Mouse (Mus musculus): ENCODE data around the gene Hdgfl2. TPM values are rescaled to one million over a fixed set of nuclear protein-coding genes. Genes with fewer than 3 reads are reported as not detected.

Gene Hdgfl2
- polyA plus RNA-seq (2014; fragmentation: Nextera tagmentation; extraction: Ambion mirVana), result 96.8 and 102 TPM in 2 replicates

- Histone ChIP-seq H3K36me3 (ENCODE audit: control insufficient read depth, insufficient read depth, low read length) (peaks cover 8% of the 10 kb centered on the region; the same call in 1 of the 2 replicates), H3K4me1 (ENCODE audit: control insufficient read depth, insufficient read depth, low read length) (peaks cover 25% of the 10 kb centered on the region), H3K4me3 (ENCODE audit: low read depth, low read length) (peak within 1 kb of the TSS; percentile 75), H3K4me2 (ENCODE audit: low read depth, low read length) (peak within 1 kb of the TSS; percentile 96), H3K27ac (ENCODE audit: low read depth, low read length) (peak within 1 kb of the TSS; percentile 41; the same call in 1 of the 2 replicates), H3K9ac (replicated peaks; ENCODE audit: low read depth, low read length) (peak within 1 kb of the TSS; percentile 74), H3K9me3 (ENCODE audit: control insufficient read depth, low read length) (no peaks in the 10 kb centered on the region), H3K27me3 (ENCODE audit: control insufficient read depth, insufficient read depth, low read length) (no peaks in the 10 kb centered on the region)
- ATAC-seq (ENCODE audit: low read depth), result peak; percentile 92
- under 1% methylated on average over 60 of the region's 61 CpGs for WGBS
Measured at GRCm38 (mm10) chr17:56078880-56079795, at the start of gene Hdgfl2. Gene Hdgfl2 (plus strand): TSS chr17:56079634.

GRCm38 (mm10) chr17:56030238-56030870 is 49.1 kb upstream of the Hdgfl2 start:
- Histone ChIP-seq H3K4me1 (ENCODE audit: control insufficient read depth, insufficient read depth, low read length) (peaks cover 5% of the 10 kb centered on the region), H3K36me3 (ENCODE audit: control insufficient read depth, insufficient read depth, low read length) (peaks cover 10% of the 10 kb centered on the region; the same call in 1 of the 2 replicates), H3K4me3 (ENCODE audit: low read depth, low read length) (no peak overlapping the region), H3K4me2 (ENCODE audit: low read depth, low read length) (no peak overlapping the region), H3K27ac (ENCODE audit: low read depth, low read length) (no peak overlapping the region), H3K9ac (replicated peaks; ENCODE audit: low read depth, low read length) (no peak overlapping the region), H3K27me3 (ENCODE audit: control insufficient read depth, insufficient read depth, low read length) (no peaks in the 10 kb centered on the region), H3K9me3 (ENCODE audit: control insufficient read depth, low read length) (no peaks in the 10 kb centered on the region)
- no peak for ATAC-seq (ENCODE audit: low read depth)
- WGBS, result 92% methylated on average over 9 of the region's 9 CpGs

- no peak overlapping the region for H3K9ac ChIP-seq (replicated peaks; ENCODE audit: low read depth, low read length)
- H3K36me3 ChIP-seq (ENCODE audit: control insufficient read depth, insufficient read depth, low read length), result peaks cover 10% of the 10 kb centered on the region; the same call in 1 of the 2 replicates
- no peak overlapping the region for H3K4me3 ChIP-seq (ENCODE audit: low read depth, low read length)
- ATAC-seq (ENCODE audit: low read depth), result no peak
- WGBS, result 66% methylated on average over 5 of the region's 5 CpGs
- H3K4me1 ChIP-seq (ENCODE audit: control insufficient read depth, insufficient read depth, low read length), result peaks cover 9% of the 10 kb centered on the region
- H3K9me3 ChIP-seq (ENCODE audit: control insufficient read depth, low read length), result no peaks in the 10 kb centered on the region
- no peak overlapping the region for H3K4me2 ChIP-seq (ENCODE audit: low read depth, low read length)
- H3K27me3 ChIP-seq (ENCODE audit: control insufficient read depth, insufficient read depth, low read length), result no peaks in the 10 kb centered on the region
- H3K27ac ChIP-seq (ENCODE audit: low read depth, low read length), result no peak overlapping the region
Measured at GRCm38 (mm10) chr17:56030919-56031318, 48.5 kb upstream of the Hdgfl2 start.

- no peak overlapping the region for H3K9ac ChIP-seq (replicated peaks; ENCODE audit: low read depth, low read length)
- H3K4me3 ChIP-seq (ENCODE audit: low read depth, low read length), result no peak overlapping the region
- H3K4me2 ChIP-seq (ENCODE audit: low read depth, low read length), result no peak overlapping the region
- peaks cover 9% of the 10 kb centered on the region for H3K4me1 ChIP-seq (ENCODE audit: control insufficient read depth, insufficient read depth, low read length)
- H3K9me3 ChIP-seq (ENCODE audit: control insufficient read depth, low read length), result no peaks in the 10 kb centered on the region
- peaks cover 10% of the 10 kb centered on the region; the same call in 1 of the 2 replicates for H3K36me3 ChIP-seq (ENCODE audit: control insufficient read depth, insufficient read depth, low read length)
- H3K27me3 ChIP-seq (ENCODE audit: control insufficient read depth, insufficient read depth, low read length), result no peaks in the 10 kb centered on the region
- WGBS, result 94% methylated on average over 7 of the region's 7 CpGs
- no peak for ATAC-seq (ENCODE audit: low read depth)
- H3K27ac ChIP-seq (ENCODE audit: low read depth, low read length), result no peak overlapping the region
Measured at GRCm38 (mm10) chr17:56031431-56031830, 48.0 kb upstream of the Hdgfl2 start.

DNA sequence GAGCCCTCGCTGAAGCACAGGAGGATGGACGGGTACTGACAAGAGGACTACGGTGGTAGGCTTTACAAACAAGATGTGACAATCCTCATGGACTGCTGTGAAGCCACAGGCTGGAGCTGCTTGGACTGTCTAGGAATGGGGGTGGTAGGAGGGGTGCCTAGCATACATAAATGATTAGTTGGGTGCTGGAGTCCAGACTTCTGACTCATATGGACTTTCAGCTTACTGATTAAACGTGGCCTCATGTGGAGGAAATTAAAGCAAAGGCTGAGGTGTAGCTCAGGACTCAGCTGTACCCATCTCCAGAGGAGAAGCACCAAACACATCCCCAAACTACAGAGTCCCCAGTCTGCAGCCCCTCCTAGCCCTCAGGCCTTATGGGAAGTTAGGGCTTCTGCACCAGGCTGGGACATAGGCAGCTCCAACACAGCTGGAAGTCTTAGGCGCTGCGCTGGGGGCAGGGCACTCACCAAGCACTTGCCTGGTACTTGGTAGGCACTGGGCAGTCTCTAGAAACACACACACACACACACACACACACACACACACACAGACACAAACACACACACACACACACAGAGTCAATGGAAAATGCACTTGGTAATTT is 47.2 kb upstream of the Hdgfl2 start:
- 77% methylated on average over 6 of the region's 6 CpGs for WGBS
- H3K27me3 ChIP-seq (ENCODE audit: control insufficient read depth, insufficient read depth, low read length), result no peaks in the 10 kb centered on the region
- no peak overlapping the region for H3K4me2 ChIP-seq (ENCODE audit: low read depth, low read length)
- peaks cover 10% of the 10 kb centered on the region; the same call in 1 of the 2 replicates for H3K36me3 ChIP-seq (ENCODE audit: control insufficient read depth, insufficient read depth, low read length)
- no peak overlapping the region for H3K4me3 ChIP-seq (ENCODE audit: low read depth, low read length)
- H3K9me3 ChIP-seq (ENCODE audit: control insufficient read depth, low read length), result no peaks in the 10 kb centered on the region
- H3K9ac ChIP-seq (replicated peaks; ENCODE audit: low read depth, low read length), result no peak overlapping the region
- H3K4me1 ChIP-seq (ENCODE audit: control insufficient read depth, insufficient read depth, low read length), result peaks cover 9% of the 10 kb centered on the region
- ATAC-seq (ENCODE audit: low read depth), result no peak
- H3K27ac ChIP-seq (ENCODE audit: low read depth, low read length), result no peak overlapping the region; the same call in 1 of the 2 replicates

GRCm38 (mm10) chr17:56032831-56033230 is 46.6 kb upstream of the Hdgfl2 start:
- peaks cover 9% of the 10 kb centered on the region for H3K4me1 ChIP-seq (ENCODE audit: control insufficient read depth, insufficient read depth, low read length)
- no peaks in the 10 kb centered on the region for H3K9me3 ChIP-seq (ENCODE audit: control insufficient read depth, low read length)
- H3K27me3 ChIP-seq (ENCODE audit: control insufficient read depth, insufficient read depth, low read length), result no peaks in the 10 kb centered on the region
- no peak overlapping the region for H3K9ac ChIP-seq (replicated peaks; ENCODE audit: low read depth, low read length)
- no peak overlapping the region for H3K4me2 ChIP-seq (ENCODE audit: low read depth, low read length)
- H3K4me3 ChIP-seq (ENCODE audit: low read depth, low read length), result no peak overlapping the region
- peaks cover 10% of the 10 kb centered on the region; the same call in 1 of the 2 replicates for H3K36me3 ChIP-seq (ENCODE audit: control insufficient read depth, insufficient read depth, low read length)
- ATAC-seq (ENCODE audit: low read depth), result no peak
- no peak overlapping the region for H3K27ac ChIP-seq (ENCODE audit: low read depth, low read length)
- 86% methylated on average over 7 of the region's 7 CpGs for WGBS

- Histone ChIP-seq H3K27ac (ENCODE audit: low read depth, low read length) (no peak overlapping the region), H3K9ac (replicated peaks; ENCODE audit: low read depth, low read length) (no peak overlapping the region), H3K4me1 (ENCODE audit: control insufficient read depth, insufficient read depth, low read length) (peaks cover 9% of the 10 kb centered on the region), H3K36me3 (ENCODE audit: control insufficient read depth, insufficient read depth, low read length) (peaks cover 10% of the 10 kb centered on the region; the same call in 1 of the 2 replicates), H3K4me3 (ENCODE audit: low read depth, low read length) (no peak overlapping the region), H3K4me2 (ENCODE audit: low read depth, low read length) (no peak overlapping the region), H3K27me3 (ENCODE audit: control insufficient read depth, insufficient read depth, low read length) (no peaks in the 10 kb centered on the region), H3K9me3 (ENCODE audit: control insufficient read depth, low read length) (no peaks in the 10 kb centered on the region)
- WGBS, result 93% methylated on average over 7 of the region's 7 CpGs
- ATAC-seq (ENCODE audit: low read depth), result no peak
Measured at GRCm38 (mm10) chr17:56034040-56034725, 45.3 kb upstream of the Hdgfl2 start.

DNA sequence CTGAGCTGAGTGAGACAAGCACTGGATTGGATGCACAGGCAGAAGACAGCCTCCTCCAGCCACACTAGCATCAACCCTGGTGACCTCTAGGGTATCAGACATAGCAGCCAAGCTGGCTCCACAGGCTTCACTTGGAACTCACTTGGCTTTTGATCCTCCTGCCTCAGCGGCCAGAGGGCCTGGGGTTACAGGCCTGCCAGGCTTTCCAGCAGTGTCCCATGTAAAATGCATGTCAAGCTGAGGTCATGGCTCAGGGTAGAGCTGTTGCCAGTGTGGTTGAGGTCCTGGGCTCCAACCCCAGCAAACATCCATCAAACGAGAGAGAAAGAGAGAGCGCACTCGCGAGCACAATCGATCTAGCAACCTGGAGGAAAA is 44.7 kb upstream of the Hdgfl2 start:
- no peak overlapping the region for H3K27ac ChIP-seq (ENCODE audit: low read depth, low read length)
- ATAC-seq (ENCODE audit: low read depth), result no peak
- H3K4me1 ChIP-seq (ENCODE audit: control insufficient read depth, insufficient read depth, low read length), result peaks cover 9% of the 10 kb centered on the region
- H3K4me3 ChIP-seq (ENCODE audit: low read depth, low read length), result no peak overlapping the region
- no peak overlapping the region for H3K9ac ChIP-seq (replicated peaks; ENCODE audit: low read depth, low read length)
- peaks cover 10% of the 10 kb centered on the region; the same call in 1 of the 2 replicates for H3K36me3 ChIP-seq (ENCODE audit: control insufficient read depth, insufficient read depth, low read length)
- 0 out of 2 replicates have a peak overlapping the region, but pooled peaks have one; percentile 67 for H3K4me2 ChIP-seq (ENCODE audit: low read depth, low read length)
- WGBS, result 88% methylated on average over 6 of the region's 6 CpGs
- no peaks in the 10 kb centered on the region for H3K27me3 ChIP-seq (ENCODE audit: control insufficient read depth, insufficient read depth, low read length)
- H3K9me3 ChIP-seq (ENCODE audit: control insufficient read depth, low read length), result no peaks in the 10 kb centered on the region

Measured in neural tube, embryonic 14.5 days (tissue).